Mouse (Mus musculus): ENCODE data around the gene Zfp541.
A peak's percentile ranks its signal among the peaks of the same experiment; 100 is the strongest.

Gene Zfp541

DNA sequence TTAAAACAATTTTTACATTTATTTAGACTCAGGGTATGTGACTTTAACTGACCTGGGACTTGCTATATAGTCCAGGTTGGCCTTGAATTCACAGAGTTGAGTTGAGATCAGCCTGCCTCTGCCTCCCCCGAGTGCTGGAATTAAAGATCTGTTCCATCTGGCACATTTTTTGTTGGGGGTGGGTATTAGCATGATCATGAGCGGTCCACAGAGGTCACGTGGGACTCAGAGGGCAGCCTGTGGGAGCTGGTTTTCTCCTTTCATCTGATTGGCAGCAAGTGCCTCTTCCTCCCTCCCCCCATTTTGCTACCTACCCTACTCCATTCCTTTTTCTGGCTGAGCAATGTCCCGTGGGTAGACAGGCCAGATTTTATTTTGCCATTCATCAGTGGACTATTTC lies 19.0 kb downstream of the Zfp541 start:
- DNase-seq (ENCODE audit: low read depth, low spot score): no peak

DNA sequence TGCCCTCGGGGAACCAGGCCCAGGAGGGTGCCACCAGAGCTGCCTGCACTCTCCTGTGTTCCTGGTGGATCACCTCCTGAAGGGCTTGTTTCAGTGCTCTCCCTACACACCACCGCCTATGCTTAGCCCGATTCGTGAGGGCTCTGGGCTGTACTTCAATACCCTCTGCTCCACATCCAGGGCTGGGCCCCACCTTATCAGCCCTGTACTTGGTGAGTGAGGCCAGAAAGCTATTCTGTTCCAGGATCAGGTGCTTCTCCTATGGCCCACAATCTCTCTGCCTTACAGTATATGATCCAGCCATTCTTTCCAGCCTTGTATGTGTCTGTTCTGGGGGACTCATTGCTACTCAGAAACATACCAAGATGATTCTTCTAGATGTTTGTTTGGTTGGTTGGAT lies 21.7 kb downstream of the Zfp541 start:
- DNase-seq (ENCODE audit: low read depth, low spot score): no peak

DNA sequence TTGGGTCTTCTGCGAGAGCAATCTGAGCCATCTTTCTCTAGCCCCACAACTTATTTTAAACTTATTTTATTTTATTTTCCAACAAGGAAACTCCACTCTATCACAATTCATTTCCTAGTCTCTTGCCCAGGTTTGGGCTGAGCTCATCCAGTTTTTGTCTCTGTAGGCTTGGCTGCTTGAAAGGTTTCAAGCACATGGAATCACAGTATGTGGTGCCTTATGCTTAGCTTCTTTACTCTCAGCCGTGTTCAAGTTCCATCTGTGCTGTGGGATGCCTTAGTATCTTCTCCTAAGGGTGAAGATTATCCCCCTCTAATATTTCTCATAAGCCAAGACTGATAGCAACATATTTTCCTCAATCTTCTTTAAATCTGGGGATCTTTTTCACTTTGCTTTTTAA lies 26.0 kb downstream of the Zfp541 start:
- DNase-seq (ENCODE audit: low read depth, low spot score): no peak

DNA sequence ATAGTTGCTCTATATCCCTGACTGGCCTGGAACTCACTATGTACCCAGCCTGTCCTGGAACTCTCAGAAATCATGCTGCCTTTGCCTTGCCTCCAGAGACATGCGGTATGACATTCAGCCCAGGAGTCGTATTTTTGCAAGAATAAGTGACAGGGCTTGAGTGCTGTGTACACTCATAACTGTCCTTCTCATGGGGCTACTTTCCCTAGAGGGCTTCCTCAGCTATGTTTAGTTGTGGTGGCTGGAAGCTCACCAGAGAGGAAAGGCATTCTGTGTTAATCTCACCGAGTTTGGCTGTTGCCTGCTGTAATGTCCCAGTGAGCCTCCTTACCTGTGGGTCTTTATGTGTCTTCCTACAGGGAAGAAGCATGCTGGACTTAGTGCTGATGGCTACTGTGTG lies 33.0 kb downstream of the Zfp541 start:
- no peak for DNase-seq (ENCODE audit: low read depth, low spot score)

DNA sequence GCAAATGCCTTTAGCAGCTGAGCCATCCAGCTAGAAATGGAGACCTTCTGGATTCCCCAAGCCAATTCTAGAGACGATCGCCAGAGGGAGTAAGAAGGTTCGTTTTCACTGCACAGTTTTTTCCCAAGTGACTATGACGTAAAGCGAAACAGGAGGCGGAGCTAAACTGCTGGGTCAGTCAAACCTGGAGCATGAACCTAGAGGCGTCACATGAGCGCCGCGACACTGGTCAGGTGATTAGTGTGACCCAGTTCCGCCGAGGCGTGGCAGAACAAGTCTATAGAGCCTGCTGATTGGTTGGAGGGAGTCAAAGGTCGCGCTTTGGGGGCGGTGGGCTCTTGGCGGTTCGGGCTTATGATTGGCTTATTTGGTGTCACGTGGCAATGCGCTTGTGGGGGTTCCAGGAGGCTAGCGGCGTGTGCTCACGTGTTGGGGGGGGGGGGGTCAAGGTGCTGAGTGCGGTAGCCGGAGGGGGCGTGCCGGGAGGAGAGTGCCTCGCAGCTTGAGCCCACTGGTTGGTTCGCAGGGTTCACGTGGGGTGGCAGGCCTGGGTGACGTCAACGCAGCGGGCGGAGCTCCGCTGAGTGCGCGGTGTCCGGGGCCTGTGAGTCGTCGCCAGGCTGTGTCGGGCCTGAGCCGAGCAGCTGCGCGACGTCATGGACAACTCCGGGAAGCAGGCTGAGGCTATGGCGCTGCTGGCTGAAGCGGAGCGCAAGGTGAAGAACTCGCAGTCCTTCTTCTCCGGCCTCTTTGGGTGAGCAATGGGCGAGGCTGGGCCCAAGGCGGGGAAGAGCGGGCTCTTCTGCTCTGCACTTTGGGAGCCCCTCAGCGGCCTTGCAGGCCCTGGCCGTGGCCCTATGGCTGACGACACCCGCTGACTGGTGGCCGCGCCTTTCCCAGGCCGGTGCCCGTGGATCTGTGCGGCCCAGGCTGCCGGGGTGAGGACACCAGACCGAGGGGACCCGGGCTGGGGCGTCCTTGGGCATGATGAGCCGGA lies 36.7 kb downstream of the Zfp541 start, which contains the start of gene Napa:
Napa (plus strand) TSS at position 438 of the 997 bp plus-strand sequence.
- peak; percentile 100 for DNase-seq (ENCODE audit: low read depth, low spot score)

DNA sequence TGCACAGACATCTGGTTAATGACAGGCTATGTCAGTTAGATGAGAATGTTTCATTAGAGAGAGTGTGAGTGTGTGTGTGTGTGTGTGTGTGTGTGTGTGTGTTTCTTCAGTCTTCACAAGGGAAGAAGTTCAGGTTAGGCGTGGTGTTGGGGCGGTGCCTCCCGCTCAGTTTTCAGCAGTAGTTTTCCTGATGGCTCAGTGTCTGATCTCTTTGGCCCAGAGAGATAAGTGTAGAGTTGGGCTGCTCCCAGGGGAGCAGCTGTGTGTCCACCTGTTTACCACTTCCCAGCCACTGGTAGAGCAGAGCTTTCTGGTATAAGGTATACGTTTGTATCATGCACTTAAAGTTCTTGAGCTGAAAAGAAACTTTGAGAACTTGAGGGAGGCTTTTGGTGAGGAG lies 38.3 kb downstream of the Zfp541 start:
- DNase-seq (ENCODE audit: low read depth, low spot score): no peak

DNA sequence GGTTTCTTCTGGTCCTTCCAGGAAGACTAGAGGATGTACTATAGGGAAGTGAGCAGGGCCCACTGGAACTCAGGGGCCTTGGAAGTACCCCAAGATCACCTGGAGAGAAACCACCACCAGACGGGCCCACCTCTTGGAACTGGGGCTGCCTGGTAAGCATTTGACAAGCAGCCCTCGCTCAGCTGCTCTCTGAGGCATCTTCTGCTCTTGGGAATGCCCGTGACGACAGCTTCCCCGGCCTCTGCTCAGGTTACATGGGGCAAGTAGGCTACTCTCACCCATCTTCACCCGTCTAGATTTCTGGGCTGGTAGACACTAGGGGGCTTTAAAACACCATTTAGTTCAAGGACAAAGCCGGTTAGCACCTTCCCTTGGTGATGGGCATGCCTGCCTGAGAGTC lies 39.5 kb downstream of the Zfp541 start:
- no peak for DNase-seq (ENCODE audit: low read depth, low spot score)

DNA sequence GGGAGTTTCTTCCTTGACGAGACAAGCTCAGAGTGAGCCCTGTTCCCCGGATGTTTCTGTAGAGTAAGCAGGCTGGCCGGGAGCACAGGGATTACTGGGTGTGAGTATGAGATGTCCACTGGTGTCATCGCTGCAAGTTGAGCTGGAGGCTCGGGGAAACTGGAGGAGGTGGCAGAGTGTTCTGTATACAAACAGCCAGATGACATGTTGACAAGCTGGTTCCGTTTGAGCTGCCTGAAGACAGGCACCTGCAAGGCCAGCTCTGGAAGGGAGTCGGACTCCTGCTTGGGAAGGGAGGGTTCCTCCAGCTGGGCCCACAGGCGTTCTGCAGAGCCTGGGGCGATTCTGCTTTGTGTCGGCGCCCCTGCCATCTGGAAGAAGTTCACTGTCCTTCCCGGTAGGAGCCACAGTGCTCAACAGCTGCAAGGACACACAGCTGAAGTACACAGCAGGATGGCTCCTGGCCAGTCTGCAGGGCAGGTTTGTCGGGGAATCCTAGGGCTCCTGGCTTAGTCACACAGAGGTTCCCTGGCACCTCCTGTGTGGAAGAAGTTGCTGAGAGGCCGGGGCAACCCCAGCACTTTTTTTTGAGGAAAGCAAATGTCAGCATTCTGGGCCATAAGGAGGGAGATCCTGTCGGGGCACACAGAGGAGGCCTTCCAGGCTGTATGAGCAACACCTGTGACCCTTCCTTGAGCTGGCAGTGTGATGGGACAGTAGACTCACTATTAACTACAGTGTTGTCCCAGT lies 40.3 kb downstream of the Zfp541 start:
- DNase-seq (ENCODE audit: low read depth, low spot score): no peak

DNA sequence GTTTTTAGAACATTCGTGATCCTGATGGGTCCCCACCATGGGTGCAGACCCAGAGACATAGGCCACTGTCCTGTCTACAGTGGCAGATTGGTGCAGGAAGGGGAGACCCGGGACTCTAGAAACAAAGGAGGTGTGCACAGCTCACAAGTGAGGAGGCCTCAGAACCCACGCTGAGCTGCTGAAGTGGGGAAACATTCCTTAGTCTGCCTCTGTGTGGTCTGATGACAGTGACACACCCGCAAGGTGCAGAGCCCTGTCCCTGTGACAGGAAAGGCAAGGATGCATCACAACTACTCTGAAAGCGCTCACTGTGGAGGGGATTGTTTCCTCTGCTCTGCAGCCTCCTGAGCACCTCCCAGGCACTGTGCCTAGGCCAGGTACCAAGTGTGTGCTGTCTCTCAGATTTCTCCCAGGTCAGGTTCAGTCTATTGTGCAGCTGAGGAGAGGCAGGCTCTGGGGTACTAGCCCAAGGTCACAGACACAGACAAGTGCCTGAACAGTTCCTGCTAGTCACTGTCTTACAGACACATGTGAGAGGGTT lies 41.1 kb downstream of the Zfp541 start:
- DNase-seq (ENCODE audit: low read depth, low spot score): no peak

DNA sequence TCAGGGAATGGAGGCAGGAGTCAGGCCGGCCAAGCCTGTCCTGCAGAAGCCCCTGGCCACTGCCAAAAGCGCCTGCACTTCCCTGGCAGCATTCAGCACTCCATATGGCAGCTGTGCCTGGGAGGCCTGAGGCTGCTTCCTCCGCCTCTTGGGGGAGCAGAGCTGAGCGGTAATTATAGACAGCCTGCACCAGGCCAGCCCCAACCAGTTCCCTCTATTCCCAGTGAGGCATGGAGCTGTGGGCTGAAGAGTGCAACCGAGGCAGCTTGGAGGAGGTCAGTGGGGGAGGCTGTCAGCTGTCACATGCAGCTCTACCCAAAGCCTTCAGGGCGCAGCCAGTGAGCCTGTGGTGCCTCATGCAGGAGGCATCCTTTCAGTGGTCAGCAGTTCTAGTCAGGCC lies 42.1 kb downstream of the Zfp541 start:
- no peak for DNase-seq (ENCODE audit: low read depth, low spot score)

DNA sequence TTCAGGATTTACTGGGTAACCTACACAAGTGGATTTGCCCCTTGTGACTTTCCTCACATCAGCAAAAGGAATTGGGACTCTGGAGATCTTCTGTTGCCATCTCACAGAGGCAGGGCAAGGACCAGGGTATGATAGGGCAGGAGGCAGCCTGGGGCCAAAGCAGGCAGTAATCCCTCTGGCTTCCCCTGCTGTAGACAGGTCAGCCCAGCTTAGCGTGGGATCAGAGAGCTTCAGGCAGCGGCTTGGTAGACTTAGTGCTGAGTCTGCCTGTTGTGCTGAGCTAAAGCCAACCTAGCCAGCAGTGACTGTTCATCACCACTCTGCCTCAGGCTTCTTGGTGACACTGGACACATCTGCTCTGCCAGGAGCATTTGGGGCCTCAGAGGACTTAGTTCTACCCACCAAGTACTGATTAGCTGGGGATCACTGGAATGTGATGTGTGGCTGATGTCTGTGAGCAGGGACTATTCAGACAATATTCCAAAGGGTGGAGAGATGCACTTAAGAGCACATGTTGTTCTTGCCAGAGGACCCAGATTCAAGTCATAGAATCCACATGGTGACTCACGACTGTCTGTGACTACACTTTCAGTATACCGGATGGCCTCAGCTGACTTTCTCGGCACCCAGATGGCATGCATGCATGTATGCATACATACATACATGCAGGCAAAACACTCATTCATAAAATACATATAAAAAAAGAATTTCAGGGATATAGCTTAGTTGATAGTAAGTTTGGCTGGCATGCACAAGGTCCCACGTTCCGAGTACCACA lies 43.2 kb downstream of the Zfp541 start:
- DNase-seq (ENCODE audit: low read depth, low spot score): no peak

DNA sequence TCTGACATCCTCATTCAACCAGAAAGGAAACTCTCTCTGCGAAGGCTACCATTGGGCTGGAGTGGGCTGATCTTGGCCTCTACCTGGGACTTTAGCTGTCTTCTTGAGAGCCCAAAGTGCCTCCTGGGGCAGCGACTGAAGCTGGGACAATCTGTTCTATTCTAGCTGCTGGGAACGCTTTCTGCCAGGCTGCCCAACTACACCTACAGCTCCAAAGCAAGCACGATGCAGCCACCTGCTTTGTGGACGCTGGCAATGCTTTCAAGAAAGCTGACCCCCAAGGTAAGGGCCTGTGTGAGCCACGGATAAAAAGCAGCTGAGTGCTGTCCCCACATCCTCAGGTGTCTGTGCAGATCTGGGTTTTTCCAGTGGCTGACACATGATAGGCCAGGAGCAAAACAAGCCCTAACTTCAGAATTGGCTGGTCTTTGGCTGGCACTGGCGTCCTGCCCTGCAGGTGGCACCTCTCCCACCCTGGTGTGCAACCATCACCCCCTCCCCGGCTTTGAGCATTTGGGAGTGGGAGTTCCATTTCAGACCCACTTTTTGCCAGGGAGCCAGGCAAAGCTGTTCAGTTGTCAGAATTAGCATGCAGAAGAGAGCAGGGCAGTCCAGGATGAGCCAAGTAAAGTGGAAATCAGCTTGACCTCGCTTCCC lies 47.4 kb downstream of the Zfp541 start:
- DNase-seq (ENCODE audit: low read depth, low spot score): no peak

DNA sequence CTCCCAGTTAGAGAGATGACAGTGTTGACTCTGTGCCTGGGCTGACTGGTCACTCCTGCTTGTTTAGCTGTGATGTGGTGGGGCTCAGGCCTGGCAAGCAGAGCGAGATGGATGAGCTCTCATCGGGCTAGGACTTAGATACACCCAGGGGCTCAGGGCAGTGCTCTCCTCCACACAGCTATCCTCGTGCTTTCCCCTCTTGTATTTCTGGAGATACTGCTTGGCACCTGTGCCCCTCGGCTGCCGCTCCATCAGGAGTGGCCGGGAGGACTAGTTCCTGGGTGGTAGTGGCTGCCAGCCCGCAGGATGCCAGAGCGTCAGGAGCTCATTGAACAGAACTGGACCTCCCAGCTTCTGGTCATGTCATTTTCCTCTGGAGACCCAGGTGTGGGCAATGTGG lies 48.5 kb downstream of the Zfp541 start:
- DNase-seq (ENCODE audit: low read depth, low spot score): no peak

DNA sequence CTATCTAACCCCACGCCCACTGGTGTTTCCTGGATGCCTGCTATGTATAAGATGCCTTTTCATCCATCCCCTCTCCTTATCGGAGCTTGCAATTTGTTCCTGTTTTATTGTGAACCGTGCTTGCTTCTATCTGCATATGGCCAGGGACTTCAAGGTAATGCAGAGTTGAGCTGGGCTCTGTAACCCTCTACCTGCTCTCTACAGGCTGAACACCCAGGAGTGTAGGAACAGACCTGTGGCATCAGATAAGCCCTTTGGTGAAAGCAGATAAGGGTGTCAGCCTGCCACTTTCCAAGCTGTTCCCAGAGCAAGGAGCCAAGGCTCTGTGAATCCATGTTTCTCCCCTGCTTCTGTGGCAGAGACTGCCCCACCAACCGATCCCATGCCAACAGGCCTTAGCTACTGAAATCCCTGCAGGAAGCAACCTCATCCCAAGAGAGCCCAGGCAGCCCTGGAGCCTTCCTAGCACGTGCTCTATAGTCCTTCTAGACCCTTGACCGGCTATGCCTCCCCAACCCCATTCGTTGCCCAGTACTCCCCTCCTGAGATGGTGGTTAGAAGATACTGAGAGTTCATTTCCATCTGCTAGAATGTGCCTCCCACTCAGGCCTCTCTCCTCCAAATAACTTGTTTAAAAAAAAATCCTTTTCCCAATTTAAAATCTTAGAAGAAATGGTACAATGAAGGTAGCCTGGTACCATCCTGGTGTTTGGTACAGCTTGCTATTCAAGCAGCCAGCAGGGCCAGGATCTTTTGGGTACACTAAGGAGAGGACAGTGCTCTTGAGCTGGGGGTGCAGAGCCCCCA lies 49.9 kb downstream of the Zfp541 start:
- DNase-seq (ENCODE audit: low read depth, low spot score): no peak

DNA sequence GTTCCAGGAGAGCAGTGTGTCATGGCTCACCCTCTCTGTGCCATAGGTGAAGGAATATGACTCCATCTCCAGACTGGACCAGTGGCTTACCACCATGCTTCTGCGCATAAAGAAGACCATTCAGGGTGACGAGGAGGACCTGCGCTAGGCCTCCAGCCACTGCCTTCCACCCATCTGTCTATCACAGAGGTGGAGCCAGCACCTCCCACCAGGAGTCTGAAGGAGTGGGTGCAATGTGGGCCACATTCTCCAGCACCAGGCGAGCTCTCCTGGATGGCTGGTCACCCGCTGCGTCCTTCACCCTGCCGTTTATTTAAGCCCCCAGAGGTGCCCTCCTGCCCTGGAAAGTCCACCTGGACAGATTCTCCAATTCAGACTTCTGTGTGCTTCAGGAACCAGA lies 54.8 kb downstream of the Zfp541 start:
- DNase-seq (ENCODE audit: low read depth, low spot score): no peak

DNA sequence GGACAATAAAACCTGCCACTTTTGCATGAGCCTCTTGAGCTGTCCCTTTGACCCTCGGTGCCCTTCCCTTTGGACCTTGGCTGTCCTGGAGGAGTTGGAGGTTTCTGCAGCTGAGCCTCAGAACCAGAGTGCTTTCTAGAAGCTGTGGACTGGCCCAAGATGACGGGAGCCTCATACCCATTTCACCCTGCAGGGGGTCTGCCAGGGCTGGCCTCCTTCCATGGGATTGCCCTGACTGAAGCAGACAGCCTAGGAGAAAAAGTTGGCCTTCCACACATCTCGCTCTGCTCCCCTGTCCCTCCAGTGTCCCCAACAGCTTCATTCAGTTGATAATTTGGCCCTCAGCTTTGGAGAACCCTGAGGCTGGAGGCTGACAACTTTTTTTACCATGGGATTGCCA lies 55.5 kb downstream of the Zfp541 start:
- DNase-seq (ENCODE audit: low read depth, low spot score): no peak

DNA sequence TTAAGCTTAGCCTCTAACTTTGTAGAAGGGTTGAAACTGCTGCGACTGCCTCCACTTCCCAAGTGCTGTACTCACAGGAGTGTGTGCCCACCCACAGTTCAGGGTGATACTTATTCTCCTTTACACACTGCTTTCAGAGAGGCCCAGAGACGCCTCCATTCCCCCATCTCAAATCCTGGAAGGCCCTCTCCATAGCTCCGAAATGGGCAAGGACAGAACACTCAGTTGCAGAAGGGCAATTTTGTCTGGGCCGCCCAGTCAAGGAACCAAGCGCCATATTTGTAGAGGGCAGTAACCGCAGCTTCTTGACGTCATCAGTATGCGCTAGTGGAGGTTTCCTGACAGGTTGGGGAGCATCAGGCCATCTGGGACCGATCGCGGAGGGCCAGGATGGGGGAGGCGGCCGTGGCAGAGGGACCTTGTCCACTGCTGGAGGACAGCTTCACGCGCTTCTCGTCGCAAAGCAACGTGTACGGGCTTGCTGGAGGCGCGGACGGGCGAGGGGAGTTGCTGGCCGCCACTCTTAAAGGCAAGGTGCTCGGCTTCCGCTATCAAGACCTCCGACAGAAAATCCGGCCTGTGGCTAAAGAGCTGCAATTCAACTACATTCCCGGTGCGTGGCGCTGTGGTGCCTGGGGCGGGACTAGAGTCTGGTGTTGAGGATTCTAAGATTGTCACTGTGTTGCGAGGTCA lies 58.1 kb downstream of the Zfp541 start, which contains the start of gene Kptn:
Kptn (plus strand) TSS at position 327 of the 693 bp plus-strand sequence.
- DNase-seq (ENCODE audit: low read depth, low spot score): peak; percentile 84

DNA sequence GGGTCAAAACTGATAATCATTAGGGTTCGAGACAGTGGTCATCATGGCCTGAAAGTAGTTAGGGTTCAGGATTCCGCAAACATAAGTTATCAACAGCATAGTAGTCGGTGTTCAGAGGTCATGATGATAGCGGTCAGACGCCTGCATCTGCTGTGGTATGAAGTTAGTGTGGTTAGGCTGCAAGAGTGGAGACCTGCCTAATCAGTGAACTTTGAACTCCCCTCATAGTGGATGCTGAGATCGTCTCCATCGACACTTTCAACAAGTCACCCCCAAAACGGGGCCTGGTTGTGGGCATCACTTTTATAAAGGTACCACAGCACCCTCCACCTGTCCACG lies 58.6 kb downstream of the Zfp541 start:
- DNase-seq (ENCODE audit: low read depth, low spot score): no peak

DNA sequence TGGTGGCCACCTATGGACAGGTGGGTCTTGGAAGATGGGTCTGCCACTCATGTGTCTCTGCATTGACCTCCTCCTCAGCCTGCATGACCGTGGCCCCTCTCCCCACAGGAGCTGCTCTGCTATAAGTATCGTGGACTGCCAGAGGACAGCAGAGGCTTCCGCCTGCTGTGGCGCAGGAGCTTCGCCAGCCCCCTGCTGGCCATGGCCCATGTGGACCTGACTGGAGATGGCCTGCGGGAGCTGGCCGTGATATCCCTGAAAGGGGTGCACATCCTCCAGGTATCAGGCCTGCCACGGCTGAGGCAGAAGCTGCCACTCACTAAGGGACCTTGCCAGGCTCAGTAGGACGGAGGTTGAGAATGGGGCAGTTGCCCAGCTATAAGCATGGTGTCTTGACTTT lies 64.2 kb downstream of the Zfp541 start:
- no peak for DNase-seq (ENCODE audit: low read depth, low spot score)

DNA sequence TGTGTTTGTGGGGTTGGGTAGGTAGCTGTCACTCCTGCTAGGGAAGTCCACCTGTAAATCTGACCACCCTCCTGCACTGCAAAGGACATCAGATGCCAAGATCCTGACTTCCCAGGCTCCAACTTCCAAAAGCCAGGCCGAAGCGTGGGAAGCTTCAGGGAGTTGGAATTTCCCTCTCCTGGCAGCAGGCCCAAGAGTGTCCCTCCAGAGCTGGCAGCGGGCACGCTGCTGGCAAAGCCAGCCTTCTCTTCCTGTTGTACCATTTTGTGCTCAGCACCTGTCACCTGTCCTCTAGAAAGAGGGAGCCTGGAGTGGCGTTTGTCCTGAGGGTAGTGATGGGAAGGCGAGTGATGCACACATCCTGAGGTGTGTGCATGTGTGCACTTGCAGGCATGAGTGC lies 66.7 kb downstream of the Zfp541 start:
- DNase-seq (ENCODE audit: low read depth, low spot score): no peak
